Mouse (Mus musculus): Measurements from ENCODE around the gene Fhod1. TPM values are rescaled to one million over a fixed set of nuclear protein-coding genes. Genes with fewer than 3 reads are reported as not detected.

Fhod1 gene
- total and polyA plus RNA-seq, 3 experiments: 2.5 to 10.9 TPM; not detected in 1

- peaks cover 9 to 39% of the 10 kb centered on the region in 2 experiments for H3K4me1 ChIP-seq (ENCODE audit: control insufficient read depth in 1 of 2, insufficient read depth in 2 of 2, low read length in 2 of 2)
- peaks cover 18 to 47% of the 10 kb centered on the region in 2 experiments for H3K36me3 ChIP-seq (ENCODE audit: control insufficient read depth in 1 of 2, insufficient read depth in 2 of 2, low read length in 2 of 2)
- TF ChIP-seq ZC3H11A (IDR thresholded peaks at IDR 0.05; ENCODE audit: low read depth, low read length) (no peak), CHD2 (IDR thresholded peaks at IDR 0.05; ENCODE audit: low read length) (no peak), ZMIZ1 (IDR thresholded peaks at IDR 0.05; ENCODE audit: low read depth, low read length) (no peak), E2F4 (IDR thresholded peaks at IDR 0.05; ENCODE audit: borderline replicate concordance, low read depth, low read length) (no peak), MXI1 (IDR thresholded peaks at IDR 0.05; ENCODE audit: low read depth, low read length) (no peak), KAT2A (conservative IDR thresholded peaks at IDR 0.05; ENCODE audit: low read depth, low read length) (no peak), HCFC1 (IDR thresholded peaks at IDR 0.05; ENCODE audit: low read depth, low read length) (no peak), POLR2AphosphoS2 (IDR thresholded peaks at IDR 0.05; ENCODE audit: low read length) (no peak), CHD1 (IDR thresholded peaks at IDR 0.05; ENCODE audit: low read depth, low read length) (no peak), MAFK (IDR thresholded peaks at IDR 0.05; ENCODE audit: borderline replicate concordance, low read depth, low read length) (no peak), ZNF384 (IDR thresholded peaks at IDR 0.05; ENCODE audit: low read depth, low read length) (no peak), POLR2A (IDR thresholded peaks at IDR 0.05; ENCODE audit: control insufficient read depth in 1 of 2, insufficient read depth in 1 of 2, low read depth in 1 of 2, low read length in 2 of 2, poor library complexity in 1 of 2) (no peak), SIN3A (IDR thresholded peaks at IDR 0.05; ENCODE audit: low read length) (no peak), RCOR1 (IDR thresholded peaks at IDR 0.05; ENCODE audit: low read depth, low read length) (no peak)
- H3K9ac ChIP-seq (ENCODE audit: control insufficient read depth, low read depth, low read length, poor library complexity, severe bottlenecking): no peak overlapping the region
- H3K9me3 ChIP-seq (replicated peaks; ENCODE audit: insufficient read depth, low read length): no peaks in the 10 kb centered on the region
- H3K27me3 ChIP-seq (ENCODE audit: control insufficient read depth in 1 of 2, insufficient read depth in 2 of 2, low read length in 2 of 2): no peaks in the 10 kb centered on the region
- DNase-seq (ENCODE audit: low read depth, low spot score): no peak
- H3K27ac ChIP-seq (ENCODE audit: control insufficient read depth, low read depth, low read length): no peak overlapping the region
- H3K4me3 ChIP-seq (ENCODE audit: control insufficient read depth in 1 of 2, insufficient read depth in 1 of 2, low read depth in 2 of 2, low read length in 2 of 2): no peak overlapping the region
- peaks cover 24% of the 10 kb centered on the region for H3K79me2 ChIP-seq (ENCODE audit: control insufficient read depth, insufficient read depth, low read length, poor library complexity)
These were observed 44.4 kb downstream of the Fhod1 start for GRCm38 (mm10) chr8:105303396-105303795.

GRCm38 (mm10) chr8:105299962-105300361, 47.8 kb downstream of the Fhod1 start:
- H3K27ac ChIP-seq (ENCODE audit: control insufficient read depth, low read depth, low read length): peak overlapping the region; percentile 51
- peaks cover 18 to 48% of the 10 kb centered on the region in 2 experiments for H3K36me3 ChIP-seq (ENCODE audit: control insufficient read depth in 1 of 2, insufficient read depth in 2 of 2, low read length in 2 of 2)
- peak overlapping the region; percentile 16 for H3K9ac ChIP-seq (ENCODE audit: control insufficient read depth, low read depth, low read length, poor library complexity, severe bottlenecking)
- peak overlapping the region; percentile 0 to 12; a peak in 1 of 4 replicates for H3K4me3 ChIP-seq (ENCODE audit: control insufficient read depth in 1 of 2, insufficient read depth in 1 of 2, low read depth in 2 of 2, low read length in 2 of 2)
- no peak for TF ChIP-seq SMC3 (IDR thresholded peaks at IDR 0.05; ENCODE audit: low read depth, low read length)
- TF ChIP-seq EP300 (IDR thresholded peaks at IDR 0.05; ENCODE audit: low read depth in 1 of 2, low read length in 2 of 2): peak; percentile 55 to 77
- no peak for TF ChIP-seq ZC3H11A (IDR thresholded peaks at IDR 0.05; ENCODE audit: low read depth, low read length)
- no peak for TF ChIP-seq CHD2 (IDR thresholded peaks at IDR 0.05; ENCODE audit: low read length)
- TF ChIP-seq ZNF384 (IDR thresholded peaks at IDR 0.05; ENCODE audit: low read depth, low read length): no peak
- no peak for TF ChIP-seq UBTF (IDR thresholded peaks at IDR 0.05; ENCODE audit: borderline replicate concordance, insufficient read depth, low read depth, low read length)
- TF ChIP-seq NELFE (IDR thresholded peaks at IDR 0.05; ENCODE audit: low read depth, low read length): no peak
- peak; percentile 42 for TF ChIP-seq TAL1 (IDR thresholded peaks at IDR 0.05; ENCODE audit: low read length)
- TF ChIP-seq MAZ (IDR thresholded peaks at IDR 0.05; ENCODE audit: low read depth, low read length): no peak
- TF ChIP-seq HCFC1 (IDR thresholded peaks at IDR 0.05; ENCODE audit: low read depth, low read length): no peak
- peak; percentile 15; the same call in 1 of the 2 replicates for TF ChIP-seq ETS1 (IDR thresholded peaks at IDR 0.05; ENCODE audit: low read depth, low read length)
- TF ChIP-seq POLR2A (IDR thresholded peaks at IDR 0.05; ENCODE audit: control insufficient read depth in 1 of 2, insufficient read depth in 1 of 2, low read depth in 1 of 2, low read length in 2 of 2, poor library complexity in 1 of 2): peak in 1 of 2 experiments; percentile 9; a peak in 1 of 4 replicates
- no peak for TF ChIP-seq E2F4 (IDR thresholded peaks at IDR 0.05; ENCODE audit: borderline replicate concordance, low read depth, low read length)
- TF ChIP-seq GATA1 (IDR thresholded peaks at IDR 0.05; ENCODE audit: low read depth, low read length): peak; percentile 66
- TF ChIP-seq POLR2AphosphoS2 (IDR thresholded peaks at IDR 0.05; ENCODE audit: low read length): no peak
- TF ChIP-seq CHD1 (IDR thresholded peaks at IDR 0.05; ENCODE audit: low read depth, low read length): 0 out of 2 replicates have a peak, but pooled peaks have one; percentile 8
- peak; percentile 17; the same call in 1 of the 2 replicates for TF ChIP-seq RCOR1 (IDR thresholded peaks at IDR 0.05; ENCODE audit: low read depth, low read length)
- no peak for TF ChIP-seq TBP (IDR thresholded peaks at IDR 0.05; ENCODE audit: low read depth, low read length)
- no peak for TF ChIP-seq RAD21 (IDR thresholded peaks at IDR 0.05; ENCODE audit: low read depth, low read length)
- peak; percentile 74; the same call in 1 of the 2 replicates for TF ChIP-seq TCF12 (IDR thresholded peaks at IDR 0.05; ENCODE audit: low read depth, low read length)
- peaks cover 11 to 46% of the 10 kb centered on the region in 2 experiments for H3K4me1 ChIP-seq (ENCODE audit: control insufficient read depth in 1 of 2, insufficient read depth in 2 of 2, low read length in 2 of 2)
- peak; percentile 56 for DNase-seq (ENCODE audit: low read depth, low spot score)
- no peaks in the 10 kb centered on the region for H3K27me3 ChIP-seq (ENCODE audit: control insufficient read depth in 1 of 2, insufficient read depth in 2 of 2, low read length in 2 of 2)
- peaks cover 34% of the 10 kb centered on the region for H3K79me2 ChIP-seq (ENCODE audit: control insufficient read depth, insufficient read depth, low read length, poor library complexity)
- H3K9me3 ChIP-seq (replicated peaks; ENCODE audit: insufficient read depth, low read length): no peaks in the 10 kb centered on the region
